Mouse (Mus musculus) embryonic facial prominence, embryonic 11.5 days (tissue): ENCODE measurements around the gene Mef2d. TPM values are rescaled to one million over a fixed set of nuclear protein-coding genes. Genes with fewer than 3 reads are reported as not detected.
"Not testable (repeated sequence)": the region's sequence is repeated elsewhere in the genome, so short reads cannot be mapped to it uniquely, and the experiment has no call there.

Experiments
- ATAC-seq: fragments of 200-750 bp; cut with Nextera tagmentation; replicated peaks from 2 replicates; pipeline ENCODE4 v1.8.0; 2017; ENCODE audit warnings: low read depth; ENCODE audit not compliant: insufficient number of reproducible peaks, low FRiP score, low TSS enrichment
- DNase-seq: peaks from one replicate; pipeline ENCODE4 v3.0.0-alpha.2; 2015; ENCODE audit warnings: low spot score
- H3K27ac ChIP-seq: fragments of 300-500 bp; sonication (generic); replicated peaks from 2 replicates; pipeline ENCODE4 v1.5.1; 2014; ENCODE audit warnings: mild to moderate bottlenecking, low read depth, low read length, control low read depth
- H3K27me3 ChIP-seq: fragments of 300-500 bp; sonication (generic); 2 replicates; pipeline ENCODE4 v1.6.1; 2014; ENCODE audit warnings: mild to moderate bottlenecking, low read length, moderate library complexity, mixed read lengths; ENCODE audit not compliant: control insufficient read depth, insufficient read depth
- H3K36me3 ChIP-seq: fragments of 300-500 bp; sonication (generic); replicated peaks from 2 replicates; pipeline ENCODE4 v1.6.1; 2014; ENCODE audit warnings: low read depth, mild to moderate bottlenecking, low read length, moderate library complexity, mixed read lengths; ENCODE audit not compliant: control insufficient read depth, insufficient read depth
- H3K4me1 ChIP-seq: fragments of 300-500 bp; sonication (generic); 2 replicates; pipeline ENCODE4 v1.6.1; 2014; ENCODE audit warnings: low read length, mixed read lengths; ENCODE audit not compliant: control insufficient read depth, insufficient read depth
- H3K4me2 ChIP-seq: fragments of 300-500 bp; sonication (generic); 2 replicates; pipeline ENCODE4 v1.6.1; 2014; ENCODE audit warnings: low read depth, mild to moderate bottlenecking, control low read depth, low read length, moderate library complexity
- H3K4me3 ChIP-seq: fragments of 300-500 bp; sonication (generic); 2 replicates; pipeline ENCODE4 v1.5.1; 2014; ENCODE audit warnings: low read depth, low read length, control low read depth
- H3K9ac ChIP-seq: fragments of 300-500 bp; sonication (generic); replicated peaks from 2 replicates; pipeline ENCODE4 v1.6.1; 2014; ENCODE audit warnings: mild to moderate bottlenecking, control low read depth, low read length
- H3K9me3 ChIP-seq: fragments of 300-500 bp; sonication (generic); replicated peaks from 2 replicates; pipeline ENCODE4 v1.6.1; 2016; ENCODE audit warnings: mild to moderate bottlenecking, low read length, inconsistent platforms, mixed read lengths; ENCODE audit not compliant: control insufficient read depth
- WGBS: fragments of 180-500 bp; shearing (Covaris S2); extraction: QIAGEN DNeasy Blood & Tissue Kit; methylation state at CpG from one replicate; pipeline ENCODE4 v1.1.7; 2014; 5-methylcytosine and 5-hydroxymethylcytosine counted together
- polyA plus RNA-seq: library from polyadenylated mRNA; unstranded; fragments of >200 nt; fragmentation: Nextera tagmentation; extraction: Ambion mirVana; gene quantifications from 2 replicates; pipeline ENCODE4 v1.2.1, GENCODE M21; 2014

The Mef2d gene
- polyA plus RNA-seq, 1 experiment from 2014 or later, result 12.5 TPM

DNA sequence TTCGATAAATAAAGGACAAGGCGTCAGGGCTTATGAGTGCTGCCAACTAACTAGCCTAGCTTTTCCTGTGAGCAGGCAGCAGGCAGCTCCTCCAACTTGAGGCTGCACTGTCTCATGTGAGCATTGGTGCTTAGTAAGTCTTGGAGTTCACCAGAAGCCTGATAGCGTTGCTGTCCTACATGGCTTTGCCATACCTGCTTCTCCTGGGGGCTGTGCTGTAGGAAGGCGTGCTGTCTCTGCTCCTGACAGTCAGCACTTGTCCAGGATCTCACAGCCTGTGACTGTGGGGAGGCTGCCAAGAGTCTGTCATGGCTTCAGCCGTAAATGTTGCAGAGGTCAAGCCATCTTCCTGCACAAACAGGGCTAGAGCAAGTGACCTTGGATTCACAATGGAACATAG, 23.9 kb downstream of the Mef2d start:
- no peak overlapping the region for H3K9ac ChIP-seq
- ATAC-seq (no peak), DNase-seq (no peak)
- WGBS, result 93% methylated on average over 5 of the region's 5 CpGs
- H3K4me3 ChIP-seq, result no peak overlapping the region
- H3K27ac ChIP-seq, result no peak overlapping the region
- no peaks in the 10 kb centered on the region for H3K9me3 ChIP-seq
- H3K36me3 ChIP-seq, result peaks cover 8% of the 10 kb centered on the region
- H3K4me1 ChIP-seq, result no peaks in the 10 kb centered on the region
- no peaks in the 10 kb centered on the region for H3K27me3 ChIP-seq
- H3K4me2 ChIP-seq, result no peak overlapping the region

DNA sequence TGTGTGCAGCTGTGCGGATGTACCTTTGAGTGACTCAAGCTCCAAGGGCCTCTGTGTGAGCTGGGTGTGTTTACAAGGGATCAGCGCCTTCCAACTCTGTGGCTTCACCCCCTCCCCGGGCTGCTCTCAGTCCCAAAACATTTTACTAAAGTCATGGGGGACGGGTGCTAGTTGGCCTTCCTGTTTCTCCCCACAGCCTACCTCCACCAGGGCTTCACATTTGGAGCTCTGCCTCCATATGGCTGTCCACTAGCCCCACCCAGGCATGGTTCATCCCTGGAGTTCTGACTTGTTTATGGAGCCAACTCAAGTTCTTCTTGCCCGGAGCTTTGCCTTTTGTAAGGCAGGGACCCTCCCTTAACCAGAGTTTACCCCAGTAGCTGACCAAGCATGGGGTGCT, 28.2 kb downstream of the Mef2d start:
- ATAC-seq (no peak), DNase-seq (no peak)
- Histone ChIP-seq H3K4me2 (no peak overlapping the region), H3K4me3 (no peak overlapping the region), H3K27me3 (no peaks in the 10 kb centered on the region), H3K36me3 (no peaks in the 10 kb centered on the region; the same call in none of the 2 replicates), H3K9me3 (no peaks in the 10 kb centered on the region), H3K4me1 (no peaks in the 10 kb centered on the region), H3K27ac (no peak overlapping the region), H3K9ac (no peak overlapping the region)
- 87% methylated on average over 5 of the region's 5 CpGs for WGBS

DNA sequence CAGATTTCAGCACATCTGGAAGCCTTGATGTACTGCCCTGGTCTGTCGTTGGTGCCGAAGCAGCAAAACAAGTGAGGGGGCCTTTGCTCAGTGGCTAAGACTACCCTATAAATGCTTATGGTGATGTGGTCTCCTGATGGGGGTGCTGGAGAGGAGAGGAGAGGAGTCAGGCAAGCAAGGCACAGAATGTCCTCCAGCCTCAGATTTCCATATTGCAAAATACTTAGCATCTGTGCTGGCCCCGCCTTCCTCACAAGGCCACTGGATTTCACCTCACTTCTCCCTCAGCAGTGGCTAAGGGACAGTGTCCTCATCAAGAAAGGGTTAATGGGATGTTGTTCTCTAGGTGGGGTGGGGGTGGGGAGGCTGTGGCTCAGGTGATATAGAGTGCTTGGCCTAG, 30.3 kb downstream of the Mef2d start:
- H3K4me2 ChIP-seq, result no peak overlapping the region
- H3K9ac ChIP-seq, result no peak overlapping the region
- ATAC-seq (no peak), DNase-seq (no peak)
- H3K4me3 ChIP-seq, result no peak overlapping the region
- 88% methylated on average over 3 of the region's 3 CpGs for WGBS
- no peak overlapping the region for H3K27ac ChIP-seq
- H3K36me3 ChIP-seq, result no peaks in the 10 kb centered on the region; the same call in none of the 2 replicates
- H3K4me1 ChIP-seq, result no peaks in the 10 kb centered on the region
- no peaks in the 10 kb centered on the region for H3K9me3 ChIP-seq
- no peaks in the 10 kb centered on the region for H3K27me3 ChIP-seq

GRCm38 (mm10) chr3:88173375-88173774, 31.2 kb downstream of the Mef2d start:
- Histone ChIP-seq H3K27ac (no peak overlapping the region), H3K9me3 (no peaks in the 10 kb centered on the region), H3K4me2 (no peak overlapping the region), H3K4me1 (no peaks in the 10 kb centered on the region), H3K4me3 (no peak overlapping the region), H3K27me3 (no peaks in the 10 kb centered on the region), H3K9ac (no peak overlapping the region), H3K36me3 (no peaks in the 10 kb centered on the region; the same call in 1 of the 2 replicates)
- ATAC-seq (no peak), DNase-seq (peak; percentile 55)
- WGBS, result 43% methylated on average over 3 of the region's 3 CpGs

GRCm38 (mm10) chr3:88174894-88175293, 32.7 kb downstream of the Mef2d start:
- no peak for DNase-seq
- Histone ChIP-seq H3K27ac (no peak overlapping the region), H3K4me1 (no peaks in the 10 kb centered on the region), H3K27me3 (no peaks in the 10 kb centered on the region), H3K9me3 (no peaks in the 10 kb centered on the region), H3K36me3 (no peaks in the 10 kb centered on the region), H3K4me3 (no peak overlapping the region), H3K4me2 (no peak overlapping the region), H3K9ac (no peak overlapping the region)
- 73% methylated on average over 2 of the region's 2 CpGs for WGBS
- ATAC-seq, result no peak

- no peaks in the 10 kb centered on the region for H3K9me3 ChIP-seq
- no peaks in the 10 kb centered on the region for H3K36me3 ChIP-seq
- H3K4me2 ChIP-seq, result peak overlapping the region; percentile 60
- peak overlapping the region; percentile 55 for H3K4me3 ChIP-seq
- H3K27ac ChIP-seq, result peak overlapping the region; percentile 62
- no peaks in the 10 kb centered on the region for H3K4me1 ChIP-seq
- peak overlapping the region; percentile 87 for H3K9ac ChIP-seq
- no peaks in the 10 kb centered on the region for H3K27me3 ChIP-seq
- no peak for DNase-seq
- no peak for ATAC-seq
- WGBS, result 69% methylated on average over 5 of the region's 5 CpGs
These were observed 34.9 kb downstream of the Mef2d start for GRCm38 (mm10) chr3:88177106-88177505.

- H3K9me3 ChIP-seq, result no peaks in the 10 kb centered on the region
- DNase-seq (peak; percentile 98), ATAC-seq (peak; percentile 99)
- H3K36me3 ChIP-seq, result no peaks in the 10 kb centered on the region
- peak overlapping the region; percentile 55 for H3K4me3 ChIP-seq
- peak overlapping the region; percentile 60 for H3K4me2 ChIP-seq
- H3K9ac ChIP-seq, result peak overlapping the region; percentile 87
- under 1% methylated on average over 49 of the region's 49 CpGs for WGBS
- no peaks in the 10 kb centered on the region for H3K4me1 ChIP-seq
- peak overlapping the region; percentile 91 for H3K27ac ChIP-seq
- no peaks in the 10 kb centered on the region for H3K27me3 ChIP-seq
These were observed 35.6 kb downstream of the Mef2d start for GRCm38 (mm10) chr3:88177562-88178345.

DNA sequence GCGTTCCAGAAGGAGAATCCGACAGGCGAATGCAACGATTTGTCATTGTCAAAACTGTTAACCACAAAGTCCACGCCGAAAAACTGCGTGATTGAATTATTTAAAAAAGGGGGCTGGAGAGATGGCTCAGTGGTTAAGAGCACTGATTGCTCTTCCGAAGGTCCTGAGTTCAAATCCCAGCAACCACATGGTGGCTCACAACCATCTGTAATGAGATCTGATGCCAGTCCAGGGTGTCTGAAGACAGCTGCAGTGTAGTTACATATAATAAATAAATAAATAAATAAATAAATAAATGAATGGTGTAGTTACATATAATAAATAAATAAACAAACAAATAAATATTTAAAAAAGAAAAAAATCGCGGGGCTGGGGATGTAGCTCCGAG, 36.2 kb downstream of the Mef2d start:
- H3K9me3 ChIP-seq, ATAC-seq, H3K27ac ChIP-seq, DNase-seq, H3K4me1 ChIP-seq, H3K36me3 ChIP-seq, H3K27me3 ChIP-seq: not testable (repeated sequence)
- 38% methylated on average over 11 of the region's 11 CpGs for WGBS
- peak overlapping the region; percentile 60 for H3K4me2 ChIP-seq
- peak overlapping the region; percentile 32 for H3K9ac ChIP-seq
- H3K4me3 ChIP-seq, result peak overlapping the region; percentile 55
